1 mouse cellular context compared by ENCODE assay signal in genomic region chr11:95778831-95779251, GRCm38 (mm10).
A peak's percentile ranks its signal among the peaks of the same experiment; 100 is the strongest.
TF ChIP-seq lines count a peak whose summit lies in the region.

No protein-coding gene starts in this region.

TF ChIP-seq in CH12.LX, 34 proteins besides CTCF, POLR2A, EP300 and RAD21:
- 0 out of 2 replicates have a peak, but pooled peaks have one; percentile 21 for TF ChIP-seq NELFE (IDR thresholded peaks at IDR 0.05; ENCODE audit: low read depth, low read length)
- no peak for TF ChIP-seq ETS1 (conservative IDR thresholded peaks at IDR 0.05; ENCODE audit: low read depth, low read length)
- no peak for TF ChIP-seq PAX5 (IDR thresholded peaks at IDR 0.05; ENCODE audit: low read length)
- TF ChIP-seq SMC3 (IDR thresholded peaks at IDR 0.05; ENCODE audit: low read depth, low read length), result peak; percentile 41
- no peak for TF ChIP-seq JUN (IDR thresholded peaks at IDR 0.05; ENCODE audit: insufficient read depth, low read depth, low read length)
- no peak for TF ChIP-seq MXI1 (IDR thresholded peaks at IDR 0.05; ENCODE audit: low read depth, low read length)
